Mouse (Mus musculus) lung, embryonic 15.5 days (tissue): ENCODE results near the gene Mindy4. TPM values are rescaled to one million over a fixed set of nuclear protein-coding genes. Genes with fewer than 3 reads are reported as not detected.

Experiments used
- ATAC-seq: fragments of 200-750 bp; cut with Nextera tagmentation; 2 replicates; pipeline ENCODE4 v1.8.0; 2017; ENCODE audit warnings: moderate number of reproducible peaks, borderline replicate concordance; ENCODE audit not compliant: low FRiP score, low TSS enrichment; ENCODE audit errors: extremely low read depth
- H3K27ac ChIP-seq: fragments of 300-500 bp; sonication (generic); 2 replicates; pipeline ENCODE4 v1.5.1; 2015; ENCODE audit warnings: moderate library complexity, mild to moderate bottlenecking, inconsistent platforms
- H3K27me3 ChIP-seq: fragments of 300-500 bp; sonication (generic); 2 replicates; pipeline ENCODE4 v1.6.1; 2015; ENCODE audit warnings: inconsistent platforms
- H3K36me3 ChIP-seq: fragments of 300-500 bp; sonication (generic); 2 replicates; pipeline ENCODE4 v1.6.1; 2015; ENCODE audit warnings: inconsistent platforms
- H3K4me1 ChIP-seq: fragments of 300-500 bp; sonication (generic); 2 replicates; pipeline ENCODE4 v1.6.1; 2015; ENCODE audit warnings: inconsistent platforms
- H3K4me2 ChIP-seq: fragments of 300-500 bp; sonication (generic); 2 replicates; pipeline ENCODE4 v1.6.1; 2015; ENCODE audit warnings: inconsistent platforms, mild to moderate bottlenecking, moderate library complexity
- H3K4me3 ChIP-seq: fragments of 300-500 bp; sonication (generic); 2 replicates; pipeline ENCODE4 v1.5.1; 2015; ENCODE audit warnings: mild to moderate bottlenecking, inconsistent platforms
- H3K9ac ChIP-seq: fragments of 300-500 bp; sonication (generic); 2 replicates; pipeline ENCODE4 v1.6.1; 2015; ENCODE audit warnings: inconsistent platforms
- H3K9me3 ChIP-seq: fragments of 300-500 bp; sonication (generic); 2 replicates; pipeline ENCODE4 v1.6.1; 2016; ENCODE audit warnings: inconsistent platforms
- WGBS: fragments of 180-500 bp; shearing (Covaris S2); methylation state at CpG from one replicate; pipeline ENCODE4 v1.1.7; 2015; 5-methylcytosine and 5-hydroxymethylcytosine counted together
- polyA plus RNA-seq: library from polyadenylated mRNA; unstranded; fragments of >200 nt; fragmentation: Nextera tagmentation; extraction: Ambion mirVana; gene quantifications from 2 replicates; pipeline ENCODE4 v1.2.1, GENCODE M21; 2015

Gene Mindy4
- polyA plus RNA-seq, 1 experiment from 2014 or later, result 16.4 TPM

DNA sequence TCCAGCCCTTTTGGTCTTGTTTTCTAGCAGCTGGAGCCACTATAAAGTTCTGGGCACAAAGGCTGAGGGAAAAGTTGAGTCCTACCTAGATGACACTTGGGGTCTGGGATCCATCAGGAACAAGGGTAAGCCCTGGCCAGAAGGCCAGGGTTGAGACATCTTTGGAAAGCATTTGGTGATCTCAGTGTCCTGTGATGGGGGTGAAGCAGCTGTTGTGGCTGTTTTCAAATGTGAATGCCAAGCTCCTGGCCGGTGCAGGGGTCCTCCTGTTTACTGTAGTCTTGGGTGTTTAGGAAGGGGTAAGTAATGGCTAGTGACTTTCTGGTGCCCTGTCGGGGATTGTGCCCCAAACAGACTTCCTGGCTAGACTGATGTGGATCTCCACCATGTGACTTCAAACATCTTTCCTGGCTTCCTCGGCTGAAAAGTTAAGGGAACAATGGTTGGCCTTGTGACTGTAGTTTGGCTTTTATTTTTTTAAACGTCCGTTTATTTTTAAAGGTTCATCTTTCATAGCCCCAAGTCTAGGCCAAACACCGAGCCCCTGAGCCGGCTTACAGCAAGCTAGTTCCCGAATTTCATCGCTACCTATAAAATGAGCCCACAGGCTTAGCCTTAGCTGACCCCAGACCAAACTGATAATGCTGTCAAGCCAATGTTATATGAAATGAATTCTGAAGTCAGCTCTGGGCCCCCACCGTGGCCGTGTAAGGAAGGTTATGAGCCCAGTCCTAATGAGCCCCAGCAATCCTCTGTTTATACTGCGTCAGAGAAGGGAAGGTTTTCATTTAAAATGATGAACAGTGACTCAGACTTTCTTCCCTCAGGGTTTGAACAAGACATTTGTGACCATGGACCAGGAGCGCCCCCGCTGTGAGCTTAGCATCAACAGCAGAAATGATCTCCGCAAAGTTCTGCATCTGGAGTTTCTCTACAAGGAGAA is 7.5 kb downstream of the Mindy4 start:
- no peaks in the 10 kb centered on the region for H3K36me3 ChIP-seq
- peak overlapping the region; percentile 16; the same call in 1 of the 2 replicates for H3K27ac ChIP-seq
- no peaks in the 10 kb centered on the region for H3K9me3 ChIP-seq
- WGBS, result 54% methylated on average over 15 of the region's 15 CpGs
- no peak overlapping the region for H3K4me3 ChIP-seq
- no peak for ATAC-seq
- no peak overlapping the region for H3K9ac ChIP-seq
- H3K27me3 ChIP-seq, result no peaks in the 10 kb centered on the region
- H3K4me1 ChIP-seq, result peaks cover 11% of the 10 kb centered on the region; the same call in 1 of the 2 replicates
- no peak overlapping the region for H3K4me2 ChIP-seq

GRCm38 (mm10) chr6:55214541-55214940 is 11.4 kb downstream of the Mindy4 start:
- no peaks in the 10 kb centered on the region for H3K27me3 ChIP-seq
- ATAC-seq, result peak; percentile 61; the same call in 1 of the 2 replicates
- no peak overlapping the region for H3K9ac ChIP-seq
- H3K4me1 ChIP-seq, result peaks cover 11% of the 10 kb centered on the region; the same call in 1 of the 2 replicates
- WGBS, result 50% methylated on average over 3 of the region's 3 CpGs
- H3K4me3 ChIP-seq, result no peak overlapping the region
- H3K9me3 ChIP-seq, result no peaks in the 10 kb centered on the region
- no peak overlapping the region for H3K4me2 ChIP-seq
- H3K27ac ChIP-seq, result no peak overlapping the region
- H3K36me3 ChIP-seq, result peaks cover 14% of the 10 kb centered on the region; the same call in 1 of the 2 replicates

DNA sequence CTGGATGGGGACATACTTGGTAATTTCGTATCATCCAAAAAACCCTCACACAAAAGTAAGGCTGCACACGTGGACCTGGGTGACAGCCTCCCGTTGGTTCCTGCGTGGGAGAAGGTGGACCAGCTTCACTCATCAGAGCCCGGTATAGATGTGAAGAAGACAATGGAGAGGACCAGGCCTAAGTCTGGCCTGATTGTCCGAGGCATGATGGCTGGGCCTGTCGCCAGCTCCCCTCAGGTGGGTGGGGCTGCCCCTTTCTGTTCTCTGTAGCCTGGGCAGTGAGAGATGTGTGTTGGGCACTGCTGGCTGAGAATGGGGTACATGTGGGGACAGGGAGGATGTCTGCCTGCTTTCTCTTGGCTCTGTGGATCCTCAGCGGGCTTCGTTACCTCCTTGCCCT is 15.0 kb downstream of the Mindy4 start:
- Histone ChIP-seq H3K4me1 (no peaks in the 10 kb centered on the region), H3K27ac (no peak overlapping the region), H3K4me3 (no peak overlapping the region), H3K9ac (no peak overlapping the region), H3K27me3 (no peaks in the 10 kb centered on the region), H3K36me3 (peaks cover 14% of the 10 kb centered on the region; the same call in 1 of the 2 replicates), H3K9me3 (no peaks in the 10 kb centered on the region), H3K4me2 (no peak overlapping the region)
- no peak for ATAC-seq
- 91% methylated on average over 9 of the region's 9 CpGs for WGBS

DNA sequence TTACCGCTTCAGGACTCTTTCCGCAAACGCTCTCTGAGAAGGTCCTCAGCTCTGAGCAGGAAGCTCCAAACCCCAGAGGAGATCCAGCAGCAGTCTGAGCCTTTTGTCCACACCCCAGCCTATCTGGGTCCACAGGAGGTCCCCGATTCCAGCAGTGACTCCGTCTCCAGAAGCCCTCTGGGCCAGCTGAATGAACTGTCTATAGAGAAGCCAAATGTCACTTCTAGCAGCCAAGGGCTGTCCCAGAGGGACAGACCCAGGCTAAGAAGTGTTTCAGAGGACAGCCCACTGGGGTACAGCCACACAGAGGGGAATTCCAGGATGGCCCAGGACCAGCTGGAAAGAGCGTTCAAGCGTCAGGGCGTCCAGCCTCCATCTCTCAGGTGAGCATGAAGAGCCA is 20.8 kb downstream of the Mindy4 start:
- no peaks in the 10 kb centered on the region for H3K4me1 ChIP-seq
- ATAC-seq, result no peak
- WGBS, result 89% methylated on average over 8 of the region's 8 CpGs
- no peak overlapping the region for H3K4me3 ChIP-seq
- H3K9me3 ChIP-seq, result no peaks in the 10 kb centered on the region
- H3K27me3 ChIP-seq, result no peaks in the 10 kb centered on the region
- no peak overlapping the region for H3K9ac ChIP-seq
- peaks cover 14% of the 10 kb centered on the region for H3K36me3 ChIP-seq
- H3K27ac ChIP-seq, result no peak overlapping the region
- no peak overlapping the region for H3K4me2 ChIP-seq

DNA sequence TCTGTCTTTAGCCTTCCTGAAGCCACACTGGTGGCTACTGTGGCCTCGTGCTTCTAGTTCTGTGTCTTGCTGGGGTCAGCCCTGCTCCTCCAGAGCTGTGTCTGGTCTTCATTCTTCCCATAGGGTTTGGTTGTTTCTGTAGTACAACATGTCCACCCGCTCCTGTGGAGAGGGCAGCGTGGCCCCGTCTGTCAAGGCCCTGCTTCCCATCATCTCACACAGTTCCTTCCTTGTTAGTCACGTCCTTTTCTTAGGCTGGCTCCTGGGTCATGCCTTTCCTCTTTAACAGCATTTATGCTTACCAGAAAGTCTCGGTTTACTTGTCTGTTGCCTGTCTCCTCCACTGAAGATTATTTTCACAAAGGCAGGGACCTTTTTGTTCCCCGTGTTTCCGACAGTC is 26.9 kb downstream of the Mindy4 start:
- no peak overlapping the region for H3K4me3 ChIP-seq
- no peak for ATAC-seq

GRCm38 (mm10) chr6:55232101-55232500 is 28.9 kb downstream of the Mindy4 start:
- Histone ChIP-seq H3K27me3 (no peaks in the 10 kb centered on the region), H3K9ac (no peak overlapping the region), H3K27ac (no peak overlapping the region), H3K36me3 (no peaks in the 10 kb centered on the region), H3K4me3 (no peak overlapping the region), H3K4me2 (no peak overlapping the region), H3K9me3 (no peaks in the 10 kb centered on the region), H3K4me1 (peaks cover 24% of the 10 kb centered on the region)
- 81% methylated on average over 7 of the region's 7 CpGs for WGBS
- ATAC-seq, result no peak

More for the DNA sequence above, 26.9 kb downstream of the Mindy4 start:
- Histone ChIP-seq H3K9me3 (no peaks in the 10 kb centered on the region), H3K36me3 (no peaks in the 10 kb centered on the region), H3K9ac (no peak overlapping the region), H3K27ac (no peak overlapping the region), H3K27me3 (no peaks in the 10 kb centered on the region), H3K4me2 (no peak overlapping the region), H3K4me1 (peaks cover 6% of the 10 kb centered on the region)
- 72% methylated on average over 8 of the region's 8 CpGs for WGBS

DNA sequence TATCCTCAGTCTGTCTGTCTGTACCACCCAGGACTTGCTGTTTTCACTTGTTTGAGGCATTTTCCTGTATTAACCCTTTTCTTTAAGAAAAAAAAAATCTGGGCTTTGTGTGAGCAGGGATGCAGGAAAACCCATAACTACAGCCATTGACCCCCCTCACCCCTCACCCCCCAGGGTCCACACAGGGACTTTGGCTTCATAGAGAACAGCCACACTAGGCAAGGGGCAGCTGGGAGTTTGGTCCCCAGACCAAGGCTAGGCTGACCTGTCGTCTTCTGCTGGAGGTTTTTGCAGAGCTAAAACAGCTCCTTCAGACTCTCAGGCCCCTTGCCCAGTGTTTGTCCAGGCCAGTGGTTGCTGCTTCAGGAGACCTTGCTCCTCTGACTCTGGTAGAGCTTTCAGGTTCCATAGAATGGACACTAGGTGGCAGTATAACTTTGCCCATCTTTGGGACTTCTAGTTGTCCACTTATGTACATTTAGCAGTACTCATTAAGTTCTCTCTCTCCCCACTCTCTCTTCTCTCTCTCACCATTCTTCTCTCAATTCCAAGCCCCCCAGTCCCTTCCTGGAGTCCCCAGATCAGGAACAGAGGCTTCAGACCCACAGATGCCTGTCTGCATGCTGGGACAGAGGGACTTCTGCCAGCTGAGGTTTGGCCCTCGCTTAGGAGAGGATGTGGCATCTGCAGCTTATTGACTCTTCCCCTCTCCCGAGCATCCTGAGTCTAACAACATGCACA is 29.5 kb downstream of the Mindy4 start:
- Histone ChIP-seq H3K27me3 (no peaks in the 10 kb centered on the region), H3K4me2 (no peak overlapping the region), H3K36me3 (no peaks in the 10 kb centered on the region), H3K4me1 (peaks cover 25% of the 10 kb centered on the region), H3K9me3 (no peaks in the 10 kb centered on the region), H3K27ac (no peak overlapping the region), H3K9ac (no peak overlapping the region), H3K4me3 (no peak overlapping the region)
- WGBS, result 54% methylated on average over 3 of the region's 3 CpGs
- peak; percentile 36; the same call in 1 of the 2 replicates for ATAC-seq

- H3K4me2 ChIP-seq, result no peak overlapping the region
- ATAC-seq, result no peak
- 92% methylated on average over 5 of the region's 5 CpGs for WGBS
- no peaks in the 10 kb centered on the region for H3K27me3 ChIP-seq
- no peak overlapping the region for H3K27ac ChIP-seq
- H3K4me3 ChIP-seq, result no peak overlapping the region
- no peaks in the 10 kb centered on the region for H3K36me3 ChIP-seq
- no peak overlapping the region for H3K9ac ChIP-seq
- no peaks in the 10 kb centered on the region for H3K9me3 ChIP-seq
- peaks cover 27% of the 10 kb centered on the region for H3K4me1 ChIP-seq
These were observed 30.1 kb downstream of the Mindy4 start for GRCm38 (mm10) chr6:55233326-55233725.

DNA sequence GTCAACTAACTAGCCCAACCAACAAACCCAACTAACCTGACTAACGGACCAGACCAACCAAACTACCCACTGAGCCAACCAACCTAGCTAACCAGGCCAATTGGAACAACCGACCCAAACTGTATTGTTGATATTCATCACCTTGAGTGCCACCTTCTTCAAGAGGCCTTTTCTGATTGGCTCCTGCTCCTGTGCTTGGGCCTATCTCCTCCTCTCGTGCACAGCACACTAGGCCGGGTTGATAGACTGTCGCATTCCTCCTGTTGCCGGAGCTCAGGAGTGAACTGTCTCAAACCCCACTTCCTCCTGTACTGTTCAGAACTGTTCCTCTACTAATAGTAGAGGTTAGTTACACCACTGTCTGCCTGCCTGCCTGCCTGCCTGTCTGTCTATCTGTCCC is 31.5 kb downstream of the Mindy4 start:
- 66% methylated on average over 6 of the region's 6 CpGs for WGBS
- no peak overlapping the region for H3K27ac ChIP-seq
- no peak overlapping the region for H3K4me3 ChIP-seq
- H3K9me3 ChIP-seq, result no peaks in the 10 kb centered on the region
- peaks cover 38% of the 10 kb centered on the region for H3K4me1 ChIP-seq
- no peak overlapping the region for H3K9ac ChIP-seq
- no peaks in the 10 kb centered on the region for H3K36me3 ChIP-seq
- no peaks in the 10 kb centered on the region for H3K27me3 ChIP-seq
- no peak overlapping the region for H3K4me2 ChIP-seq
- ATAC-seq, result no peak

DNA sequence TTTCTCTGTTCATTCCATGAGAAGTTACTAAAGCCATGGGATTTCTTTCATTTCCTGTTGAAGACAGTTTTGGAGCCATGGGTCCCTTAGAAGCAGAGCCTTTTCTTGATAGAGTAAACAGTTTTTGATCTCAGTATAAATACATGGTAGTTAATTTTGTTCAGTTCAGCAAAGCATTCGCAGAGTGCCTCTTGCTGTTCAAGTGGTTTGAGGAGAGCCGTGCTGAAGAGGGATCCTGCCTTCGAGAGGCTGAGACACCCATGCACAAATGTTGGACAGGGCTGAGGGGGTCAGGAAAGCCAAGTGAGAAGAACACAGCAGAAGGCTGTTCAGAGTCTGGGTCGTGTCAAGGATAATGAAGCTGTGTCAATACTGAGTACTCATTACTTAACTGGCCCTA is 32.5 kb downstream of the Mindy4 start:
- H3K4me2 ChIP-seq, result no peak overlapping the region
- H3K27me3 ChIP-seq, result no peaks in the 10 kb centered on the region
- 24% methylated on average over 4 of the region's 4 CpGs for WGBS
- no peak overlapping the region for H3K4me3 ChIP-seq
- no peaks in the 10 kb centered on the region for H3K36me3 ChIP-seq
- H3K27ac ChIP-seq, result peak overlapping the region; percentile 71
- no peaks in the 10 kb centered on the region for H3K9me3 ChIP-seq
- H3K4me1 ChIP-seq, result peaks cover 43% of the 10 kb centered on the region
- no peak overlapping the region for H3K9ac ChIP-seq
- ATAC-seq, result peak; percentile 62; the same call in 1 of the 2 replicates

DNA sequence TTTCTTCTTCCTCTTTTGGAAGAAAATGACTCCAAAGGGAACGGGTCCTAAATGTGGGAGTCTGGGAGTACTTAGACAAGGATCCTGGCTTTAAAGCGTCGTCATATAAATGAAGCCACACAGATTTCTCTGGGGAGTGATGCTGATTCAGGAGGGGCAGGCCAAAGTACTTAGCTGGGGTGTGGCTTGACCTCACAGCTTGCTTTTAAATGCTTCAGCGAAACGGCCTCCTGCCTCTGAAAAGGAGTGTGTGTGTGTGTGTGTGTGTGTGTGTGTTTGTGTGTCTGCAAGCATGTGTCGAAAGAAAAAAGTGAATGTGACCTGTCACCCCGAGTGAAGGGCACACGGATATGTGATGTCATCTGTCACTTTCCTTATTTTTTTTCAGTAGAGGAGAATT is 36.7 kb downstream of the Mindy4 start:
- Histone ChIP-seq H3K9ac (no peak overlapping the region), H3K4me2 (no peak overlapping the region), H3K4me3 (no peak overlapping the region), H3K27me3 (no peaks in the 10 kb centered on the region), H3K4me1 (peaks cover 40% of the 10 kb centered on the region), H3K27ac (no peak overlapping the region), H3K36me3 (no peaks in the 10 kb centered on the region), H3K9me3 (no peaks in the 10 kb centered on the region)
- 58% methylated on average over 8 of the region's 8 CpGs for WGBS
- no peak for ATAC-seq
